Mouse (Mus musculus) T-helper 17 cell (primary cell): ENCODE measurements around the gene Ssxb8.
"Not testable (repeated sequence)": the region's sequence is repeated elsewhere in the genome, so short reads cannot be mapped to it uniquely, and the experiment has no call there.

Experiments used
- in situ Hi-C, 2 experiments: fragments of 300-600 bp; cut with MboI, MseI; formaldehyde crosslinking; loops; 1 replicate in 1 of 2; 2 replicates in 1 of 2; pipeline ENCODE4 v1.15.1; 2025; ENCODE audit warnings: high pct_unique_total_duplicates in 2 of 2

Gene Ssxb8

GRCm38 (mm10) chrX:8690744-8691143 is at the start of gene Ssxb8:
TSS of gene Ssxb8 (minus strand) at chrX:8690844.
- in situ Hi-C loops, result not testable (repeated sequence)

DNA sequence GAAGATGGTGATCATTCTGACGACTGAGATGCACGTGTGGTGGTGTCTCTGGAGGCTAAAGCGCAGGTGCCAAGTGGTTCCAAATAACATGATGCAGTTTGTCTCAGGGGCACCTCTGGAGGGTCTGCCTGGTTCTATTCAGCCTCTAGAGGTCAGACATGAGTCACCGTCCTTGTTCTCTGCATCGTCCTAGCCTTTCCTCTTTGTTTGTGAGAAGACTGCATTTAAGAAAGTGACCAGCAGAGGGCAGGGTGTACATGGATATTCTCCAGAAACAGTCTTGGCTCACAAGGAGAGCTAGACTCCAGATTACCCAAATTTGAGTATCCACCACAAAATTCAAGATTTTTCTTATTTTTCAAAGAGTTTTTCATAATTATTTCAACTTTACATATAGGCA is 42.3 kb upstream of the Ssxb8 start:
- in situ Hi-C loops, result no loop called here

DNA sequence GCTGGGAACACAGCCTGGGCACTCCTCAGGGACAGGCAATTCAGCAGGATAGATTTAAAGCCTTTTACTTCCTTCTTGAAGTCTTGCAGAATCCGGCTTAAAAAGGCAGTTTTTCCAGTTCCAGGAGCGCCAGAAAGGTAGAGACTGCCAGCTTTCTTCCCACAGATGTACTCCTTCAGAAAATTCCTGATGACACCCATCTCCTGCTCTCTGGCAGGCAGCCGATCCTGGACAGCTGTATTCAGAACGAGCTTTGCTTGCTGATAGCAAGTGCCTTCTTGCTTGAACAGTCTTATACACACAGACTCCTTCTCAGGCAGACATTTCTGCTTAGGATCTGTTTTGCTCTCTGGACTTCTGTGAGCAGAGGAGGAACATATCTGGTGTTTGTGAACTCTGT is 27.6 kb downstream of the Ssxb8 start:
- in situ Hi-C loops, result no loop called here
